ENCODE assay signal across 8 mouse cellular contexts in genomic region chr5:75834766-75835555, GRCm38 (mm10).
A peak's percentile ranks its signal among the peaks of the same experiment; 100 is the strongest.
DNase-seq lines count a peak whose midpoint lies in the region; ATAC-seq lines count a peak whose summit lies in the region.

No protein-coding gene starts in this region.

- 0 out of 2 replicates have a peak, but pooled peaks cover 3% of the 10 kb centered on the region for H3K4me1 ChIP-seq in limb, embryonic 11.5 days (ENCODE audit: control insufficient read depth, insufficient read depth, low read length)
- H3K4me1 ChIP-seq in midbrain, embryonic 14.5 days (ENCODE audit: control insufficient read depth, insufficient read depth, low read length): no peaks in the 10 kb centered on the region

- no peaks in the 10 kb centered on the region for H3K27me3 ChIP-seq in limb, embryonic 11.5 days (ENCODE audit: control insufficient read depth, insufficient read depth, low read length)
- H3K27me3 ChIP-seq in midbrain, embryonic 14.5 days (ENCODE audit: control insufficient read depth, insufficient read depth, low read length): no peaks in the 10 kb centered on the region

- H3K27ac ChIP-seq in limb, embryonic 11.5 days (replicated peaks; ENCODE audit: low read depth, low read length): no peak overlapping the region; the same call in 1 of the 2 replicates
- 0 out of 2 replicates have a peak overlapping the region, but pooled peaks have one; percentile 9 for H3K27ac ChIP-seq in midbrain, embryonic 14.5 days (replicated peaks; ENCODE audit: low read depth, low read length)

- WGBS in limb, embryonic 11.5 days: 61% methylated on average over 17 of the region's 17 CpGs
- WGBS in midbrain, embryonic 14.5 days: 73% methylated on average over 17 of the region's 17 CpGs

- no peak for ATAC-seq in limb, embryonic 11.5 days (ENCODE audit: insufficient number of reproducible peaks, low FRiP score, low TSS enrichment, low read depth)
- ATAC-seq in midbrain, embryonic 14.5 days (ENCODE audit: low FRiP score, low TSS enrichment): no peak

- no peak overlapping the region for H3K9ac ChIP-seq in limb, embryonic 11.5 days (ENCODE audit: low read length)
- no peak overlapping the region for H3K9ac ChIP-seq in midbrain, embryonic 14.5 days (replicated peaks; ENCODE audit: low read length)

- H3K4me2 ChIP-seq in limb, embryonic 11.5 days (ENCODE audit: low read depth, severe bottlenecking): peak overlapping the region; percentile 27; the same call in 1 of the 2 replicates
- H3K4me2 ChIP-seq in midbrain, embryonic 14.5 days (ENCODE audit: low read length): peak overlapping the region; percentile 29

- intact Hi-C loops in heart, postnatal 36 days (cut with DNase I): loop anchor here (1.0 to 2.0 kb wide), 3 partner anchors 9 to 260 kb away; partner anchors contain the start of gene Kit

- peak; percentile 7 for DNase-seq in thymus, postnatal 0 days (ENCODE audit: low spot score)
- no peak for DNase-seq in thymus, postnatal 10 days (ENCODE audit: low spot score in 2 of 2)
- peak; percentile 26 for DNase-seq in heart, postnatal 36 days
- no peak for DNase-seq in limb, embryonic 11.5 days (ENCODE audit: low spot score)
- DNase-seq in midbrain, embryonic 14.5 days: peak; percentile 21
- DNase-seq in right cerebral cortex, postnatal 4 days: no peak
- no peak for DNase-seq in gastrocnemius, postnatal 4 days (ENCODE audit: low spot score in 2 of 2)
- no peak for DNase-seq in thymus, postnatal 14 days

- H3K9me3 ChIP-seq in limb, embryonic 11.5 days (ENCODE audit: control insufficient read depth, low read length): no peaks in the 10 kb centered on the region
- H3K9me3 ChIP-seq in midbrain, embryonic 14.5 days (ENCODE audit: control insufficient read depth, low read length): no peaks in the 10 kb centered on the region

- no peak overlapping the region for H3K4me3 ChIP-seq in limb, embryonic 11.5 days (ENCODE audit: low read depth, low read length)
- H3K4me3 ChIP-seq in midbrain, embryonic 14.5 days (replicated peaks; ENCODE audit: low read depth, low read length): no peak overlapping the region

- H3K36me3 ChIP-seq in limb, embryonic 11.5 days (ENCODE audit: control insufficient read depth, insufficient read depth, low read length): no peaks in the 10 kb centered on the region
- no peaks in the 10 kb centered on the region for H3K36me3 ChIP-seq in midbrain, embryonic 14.5 days (ENCODE audit: control insufficient read depth, insufficient read depth, low read length)

Comparison
In these comparisons a context has a peak if more than half of its experiments do, and no peak if none do; other contexts are left out.
1. DNase-seq: peak in thymus, postnatal 0 days (single experiment), heart, postnatal 36 days (2 of 2) and midbrain, embryonic 14.5 days (single experiment); none in thymus, postnatal 10 days (0 of 2), limb, embryonic 11.5 days (single experiment), right cerebral cortex, postnatal 4 days (single experiment), gastrocnemius, postnatal 4 days (0 of 2) and thymus, postnatal 14 days (single experiment).